9 mouse cellular contexts compared by ENCODE assay signal in the genomic region with DNA sequence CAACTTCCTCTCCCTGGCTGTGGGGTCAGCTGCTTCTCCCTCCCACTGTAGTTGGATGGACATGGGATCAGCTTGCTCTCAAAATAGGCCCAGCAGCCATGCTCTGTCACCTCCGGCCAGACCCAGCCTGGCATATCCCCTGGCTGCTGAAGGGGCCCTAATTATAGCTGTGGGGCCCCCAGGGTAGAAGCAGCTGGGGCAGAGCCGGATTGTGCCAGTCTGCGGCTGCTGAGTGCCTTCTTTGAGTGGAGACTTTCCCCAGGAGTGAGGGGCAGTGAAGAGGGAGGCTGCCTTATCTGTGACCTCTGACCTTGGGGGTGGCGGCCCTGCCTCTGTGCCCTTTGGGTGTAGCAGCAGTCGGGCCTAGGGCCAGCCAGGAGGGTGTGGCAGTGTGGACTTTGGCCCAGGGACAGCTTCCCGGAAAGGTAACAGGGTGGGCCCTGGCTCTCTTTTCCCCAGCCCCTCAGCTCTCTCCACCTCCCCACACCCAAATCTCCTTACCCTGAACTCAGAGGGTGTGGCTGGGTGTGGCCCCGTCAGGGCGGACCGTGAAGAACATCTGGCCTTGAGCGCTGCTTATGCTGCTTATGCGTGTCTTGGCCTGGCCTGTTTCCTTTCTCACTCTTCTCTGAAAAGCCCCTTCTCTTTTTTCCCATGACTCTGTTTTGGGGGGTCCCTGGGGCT. TPM values are rescaled to one million over a fixed set of nuclear protein-coding genes. Genes with fewer than 3 reads are reported as not detected.
DNase-seq lines count a peak whose midpoint lies in the region; ATAC-seq and TF ChIP-seq lines count a peak whose summit lies in the region.
"Had no signal": no experiment of that assay in that cellular context is flagged by ENCODE, and none has a peak within 500 bp of the region (broad histone marks: within the 10 kb centered on the region; RNA-seq: fewer than 3 reads in every experiment).

No protein-coding gene starts in this region.

- H3K27ac ChIP-seq in heart, postnatal 0 days (ENCODE audit: low read depth), result peak overlapping the region; percentile 86
- H3K27ac ChIP-seq in thymus, adult 2 months (ENCODE audit: control insufficient read depth, insufficient read depth, low read length), result no peak overlapping the region
- H3K27ac ChIP-seq: limb, embryonic 12.5 days had no signal

- TF ChIP-seq POLR2A in thymus, adult 2 months (IDR thresholded peaks at IDR 0.05; ENCODE audit: control insufficient read depth, extremely low read depth, insufficient read depth, low read length, poor library complexity), result no peak

- peaks cover 55% of the 10 kb centered on the region for H3K36me3 ChIP-seq in heart, postnatal 0 days (replicated peaks; ENCODE audit: control insufficient read depth, insufficient read depth, low read length)
- no peaks in the 10 kb centered on the region for H3K36me3 ChIP-seq in thymus, adult 2 months (ENCODE audit: control insufficient read depth, insufficient read depth, low read length)

- 35% methylated on average over 11 of the region's 11 CpGs for WGBS in heart, postnatal 0 days
- 91% methylated on average over 11 of the region's 11 CpGs for WGBS in thymus, adult 2 months

- peak; percentile 85 for ATAC-seq in heart, postnatal 0 days (ENCODE audit: insufficient read depth, low read depth)

- H3K9me3 ChIP-seq in heart, postnatal 0 days (replicated peaks; ENCODE audit: control insufficient read depth, low read length), result no peaks in the 10 kb centered on the region

- no peak for TF ChIP-seq CTCF in heart, postnatal 0 days (IDR thresholded peaks at IDR 0.05; ENCODE audit: low read depth)
- TF ChIP-seq CTCF in thymus, adult 2 months (IDR thresholded peaks at IDR 0.05; ENCODE audit: borderline replicate concordance, control insufficient read depth, extremely low read depth, insufficient read depth, low read length, poor library complexity), result no peak

- TF ChIP-seq EP300 in heart, postnatal 0 days (IDR thresholded peaks at IDR 0.05; ENCODE audit: low read depth), result peak; percentile 87

- no peaks in the 10 kb centered on the region for H3K27me3 ChIP-seq in heart, postnatal 0 days (ENCODE audit: control insufficient read depth, insufficient read depth, low read length)
- no peaks in the 10 kb centered on the region for H3K27me3 ChIP-seq in thymus, adult 2 months (ENCODE audit: control insufficient read depth, insufficient read depth, low read length)
- H3K27me3 ChIP-seq: limb, embryonic 12.5 days had no signal

- peak; percentile 63 to 68 for DNase-seq in B cell, adult 2 months
- peak; percentile 82 for DNase-seq in ZHBTc4 (ENCODE audit: low read depth, low spot score)
- DNase-seq in heart, postnatal 0 days (ENCODE audit: low spot score), result peak; percentile 66
- DNase-seq in lung, postnatal 10 days, result peak; percentile 64
- DNase-seq in cerebellum, adult 9-10 months, result no peak
- DNase-seq in cerebellum, adult 18-20 months, result no peak
- DNase-seq in thymus, adult 2 months, result no peak
- DNase-seq in cerebellum, adult 11 months, result no peak

- peaks cover 19% of the 10 kb centered on the region for H3K4me1 ChIP-seq in heart, postnatal 0 days (ENCODE audit: control insufficient read depth, insufficient read depth)
- no peaks in the 10 kb centered on the region for H3K4me1 ChIP-seq in thymus, adult 2 months (replicated peaks; ENCODE audit: control insufficient read depth, insufficient read depth, low read length)

- H3K4me3 ChIP-seq in heart, postnatal 0 days (ENCODE audit: low read depth, low read length), result no peak overlapping the region
- H3K4me3 ChIP-seq in thymus, adult 2 months (ENCODE audit: control insufficient read depth, insufficient read depth, low read length), result no peak overlapping the region
- H3K4me3 ChIP-seq: limb, embryonic 12.5 days had no signal

- H3K4me2 ChIP-seq in heart, postnatal 0 days (ENCODE audit: low read depth, low read length), result peak overlapping the region; percentile 43
- H3K4me2 ChIP-seq: limb, embryonic 12.5 days had no signal

- peak overlapping the region; percentile 21 for H3K9ac ChIP-seq in heart, postnatal 0 days (replicated peaks; ENCODE audit: low read depth, low read length)
- H3K9ac ChIP-seq: limb, embryonic 12.5 days had no signal

RNA-seq across cellular contexts. Expression of a gene that starts 38.6 kb away (rescaled TPM):
- total RNA-seq in heart, postnatal 0 days (2014; rRNA removed; ENCODE audit: low replicate concordance), result 16.3 and 17.4 TPM in 2 replicates
- 7.6 and 7.8 TPM in 2 replicates for polyA plus RNA-seq in heart, postnatal 0 days (2015; fragmentation: Nextera tagmentation; extraction: Ambion mirVana)
- polyA plus RNA-seq in thymus, adult 2 months (2012; rRNA removed), result 9.5 and 12.1 TPM in 2 replicates

RNA-seq across cellular contexts. Expression of a gene that starts 46.9 kb away (rescaled TPM):
- total RNA-seq in heart, postnatal 0 days (2014; rRNA removed; ENCODE audit: low replicate concordance), result 24.4 and 34.8 TPM in 2 replicates
- polyA plus RNA-seq in heart, postnatal 0 days (2015; fragmentation: Nextera tagmentation; extraction: Ambion mirVana), result 10.5 and 12.2 TPM in 2 replicates
- polyA plus RNA-seq in thymus, adult 2 months (2012; rRNA removed), result 45.8 and 55.0 TPM in 2 replicates

RNA-seq across cellular contexts. Expression of a gene that starts 53.7 kb away (rescaled TPM):
- 29.5 and 42.2 TPM in 2 replicates for total RNA-seq in heart, postnatal 0 days (2014; rRNA removed; ENCODE audit: low replicate concordance)
- 11.9 and 13.4 TPM in 2 replicates for polyA plus RNA-seq in heart, postnatal 0 days (2015; fragmentation: Nextera tagmentation; extraction: Ambion mirVana)
- 127 and 147 TPM in 2 replicates for polyA plus RNA-seq in thymus, adult 2 months (2012; rRNA removed)

Comparison
In these comparisons a context has a peak if more than half of its experiments do, and no peak if none do; other contexts are left out.
1. DNase-seq: peak in B cell, adult 2 months (2 of 2), ZHBTc4 (single experiment), heart, postnatal 0 days (single experiment) and lung, postnatal 10 days (single experiment); none in cerebellum, adult 9-10 months (single experiment), cerebellum, adult 18-20 months (0 of 2), thymus, adult 2 months (single experiment) and cerebellum, adult 11 months (single experiment).